Mouse (Mus musculus): ENCODE measurements at regions not wholly inside any gene's neighbourhood (a gene's known extent, or its start where the extent isn't known, plus 50 kb on each side); places are given as distances from the start of the nearest gene placed in this dataset.
"Not testable (repeated sequence)": the region's sequence is repeated elsewhere in the genome, so short reads cannot be mapped to it uniquely, and the experiment has no call there.

- DNase-seq: not testable (repeated sequence)
These were observed 77.9 kb downstream of the Tcp10c start for GRCm38 (mm10) chr17:13432256-13432655.

GRCm38 (mm10) chr17:13434146-13434545 lies 79.8 kb downstream of the Tcp10c start:
- not testable (repeated sequence) for DNase-seq; H3K4me1 ChIP-seq (ENCODE audit: control insufficient read depth, insufficient read depth, low read length); H3K4me3 ChIP-seq (replicated peaks; ENCODE audit: extremely low read depth, low read depth, low read length)
- 85% methylated on average over 7 of the region's 7 CpGs for WGBS

More at GRCm38 (mm10) chr17:13432256-13432655, 77.9 kb downstream of the Tcp10c start:
- 79% methylated on average over 3 of the region's 3 CpGs for WGBS
- H3K4me1 ChIP-seq (ENCODE audit: control insufficient read depth, insufficient read depth, low read length); H3K4me3 ChIP-seq (replicated peaks; ENCODE audit: extremely low read depth, low read depth, low read length): not testable (repeated sequence)

- 70% methylated on average over 3 of the region's 3 CpGs for WGBS
- DNase-seq; H3K4me3 ChIP-seq (replicated peaks; ENCODE audit: extremely low read depth, low read depth, low read length); H3K4me1 ChIP-seq (ENCODE audit: control insufficient read depth, insufficient read depth, low read length): not testable (repeated sequence)
These were observed 84.4 kb downstream of the Tcp10c start for GRCm38 (mm10) chr17:13438790-13439189.

- H3K4me1 ChIP-seq (ENCODE audit: control insufficient read depth, insufficient read depth, low read length); DNase-seq; H3K4me3 ChIP-seq (replicated peaks; ENCODE audit: extremely low read depth, low read depth, low read length): not testable (repeated sequence)
- 70% methylated on average over 9 of the region's 9 CpGs for WGBS
These were observed 86.5 kb downstream of the Tcp10c start for GRCm38 (mm10) chr17:13440708-13441530.

- H3K4me3 ChIP-seq (replicated peaks; ENCODE audit: extremely low read depth, low read depth, low read length); H3K4me1 ChIP-seq (ENCODE audit: control insufficient read depth, insufficient read depth, low read length); DNase-seq: not testable (repeated sequence)
- WGBS: 92% methylated on average over 5 of the region's 6 CpGs
These were observed 87.9 kb downstream of the Tcp10c start for GRCm38 (mm10) chr17:13442229-13442628.

- H3K4me3 ChIP-seq (replicated peaks; ENCODE audit: extremely low read depth, low read depth, low read length); DNase-seq; H3K4me1 ChIP-seq (ENCODE audit: control insufficient read depth, insufficient read depth, low read length): not testable (repeated sequence)
- 80% methylated on average over 7 of the region's 7 CpGs for WGBS
These were observed 102.7 kb downstream of the Tcp10c start for GRCm38 (mm10) chr17:13456869-13457600.

- WGBS: 78% methylated on average over 2 of the region's 2 CpGs
- H3K4me1 ChIP-seq (ENCODE audit: control insufficient read depth, insufficient read depth, low read length); DNase-seq; H3K4me3 ChIP-seq (replicated peaks; ENCODE audit: extremely low read depth, low read depth, low read length): not testable (repeated sequence)
These were observed 103.6 kb downstream of the Tcp10c start for GRCm38 (mm10) chr17:13457942-13458341.

GRCm38 (mm10) chr17:13458814-13459213 lies 104.4 kb downstream of the Tcp10c start:
- not testable (repeated sequence) for DNase-seq; H3K4me3 ChIP-seq (replicated peaks; ENCODE audit: extremely low read depth, low read depth, low read length); H3K4me1 ChIP-seq (ENCODE audit: control insufficient read depth, insufficient read depth, low read length)
- WGBS: 63% methylated on average over 1 of the region's 2 CpGs

- not testable (repeated sequence) for H3K4me1 ChIP-seq (ENCODE audit: control insufficient read depth, insufficient read depth, low read length); DNase-seq; H3K4me3 ChIP-seq (replicated peaks; ENCODE audit: extremely low read depth, low read depth, low read length)
- WGBS: 61% methylated on average over 2 of the region's 9 CpGs
These were observed 108.3 kb downstream of the Tcp10c start for GRCm38 (mm10) chr17:13462663-13463062.

GRCm38 (mm10) chr17:13465822-13466221 lies 111.5 kb downstream of the Tcp10c start:
- 41% methylated on average over 5 of the region's 5 CpGs for WGBS
- not testable (repeated sequence) for H3K4me3 ChIP-seq (replicated peaks; ENCODE audit: extremely low read depth, low read depth, low read length); DNase-seq; H3K4me1 ChIP-seq (ENCODE audit: control insufficient read depth, insufficient read depth, low read length)

- not testable (repeated sequence) for H3K4me1 ChIP-seq (ENCODE audit: control insufficient read depth, insufficient read depth, low read length); H3K4me3 ChIP-seq (replicated peaks; ENCODE audit: extremely low read depth, low read depth, low read length); DNase-seq
- WGBS: 68% methylated on average over 8 of the region's 8 CpGs
These were observed 115.6 kb downstream of the Tcp10c start for GRCm38 (mm10) chr17:13469867-13470380.

Data from lung, adult 2 months (tissue).